Mouse (Mus musculus) stomach, embryonic 14.5 days (tissue): Measurements from ENCODE around the gene Fau. TPM values are rescaled to one million over a fixed set of nuclear protein-coding genes. Genes with fewer than 3 reads are reported as not detected.

ENCODE experiments used
- ATAC-seq: fragments of 200-750 bp; cut with Nextera tagmentation; 2 replicates; pipeline ENCODE4 v1.8.0; 2017; ENCODE audit warnings: low read depth, moderate TSS enrichment; ENCODE audit not compliant: insufficient number of reproducible peaks, insufficient read depth, low FRiP score
- H3K27ac ChIP-seq: fragments of 300-500 bp; sonication (generic); 2 replicates; pipeline ENCODE4 v1.5.1; 2014; ENCODE audit warnings: mild to moderate bottlenecking, low read length, moderate library complexity, mixed read lengths
- H3K27me3 ChIP-seq: fragments of 300-500 bp; sonication (generic); 2 replicates; pipeline ENCODE4 v1.6.1; 2014; ENCODE audit warnings: low read length, control low read depth, mixed read lengths; ENCODE audit not compliant: control insufficient read depth, insufficient read depth
- H3K36me3 ChIP-seq: fragments of 300-500 bp; sonication (generic); 2 replicates; pipeline ENCODE4 v1.6.1; 2014; ENCODE audit warnings: mild to moderate bottlenecking, control low read depth, low read length, moderate library complexity, mixed read lengths; ENCODE audit not compliant: control insufficient read depth, insufficient read depth
- H3K4me1 ChIP-seq: fragments of 300-500 bp; sonication (generic); 2 replicates; pipeline ENCODE4 v1.6.1; 2014; ENCODE audit warnings: low read length, control low read depth, mixed read lengths; ENCODE audit not compliant: control insufficient read depth, insufficient read depth
- H3K4me2 ChIP-seq: fragments of 300-500 bp; sonication (generic); replicated peaks from 2 replicates; pipeline ENCODE4 v1.6.1; 2014; ENCODE audit warnings: low read depth, low read length, control low read depth
- H3K4me3 ChIP-seq: fragments of 300-500 bp; sonication (generic); 2 replicates; pipeline ENCODE4 v1.5.1; 2014; ENCODE audit warnings: low read depth, low read length, control low read depth
- H3K9ac ChIP-seq: fragments of 300-500 bp; sonication (generic); replicated peaks from 2 replicates; pipeline ENCODE4 v1.6.1; 2014; ENCODE audit warnings: low read depth, mild to moderate bottlenecking, control low read depth, low read length, moderate library complexity, mixed read lengths
- H3K9me3 ChIP-seq: fragments of 300-500 bp; sonication (generic); 2 replicates; pipeline ENCODE4 v1.6.1; 2016; ENCODE audit warnings: low read depth, low read length, control low read depth; ENCODE audit not compliant: control insufficient read depth
- WGBS: fragments of 180-500 bp; shearing (Covaris S2); extraction: QIAGEN DNeasy Blood & Tissue Kit; methylation state at CpG from one replicate; pipeline ENCODE4 v1.1.7; 2014; 5-methylcytosine and 5-hydroxymethylcytosine counted together
- polyA plus RNA-seq: library from polyadenylated mRNA; unstranded; fragments of >200 nt; fragmentation: Nextera tagmentation; extraction: Ambion mirVana; gene quantifications from 2 replicates; pipeline ENCODE4 v1.2.1, GENCODE M21; 2014

The Fau gene
- polyA plus RNA-seq, 1 experiment from 2014 or later, result 945 TPM

DNA sequence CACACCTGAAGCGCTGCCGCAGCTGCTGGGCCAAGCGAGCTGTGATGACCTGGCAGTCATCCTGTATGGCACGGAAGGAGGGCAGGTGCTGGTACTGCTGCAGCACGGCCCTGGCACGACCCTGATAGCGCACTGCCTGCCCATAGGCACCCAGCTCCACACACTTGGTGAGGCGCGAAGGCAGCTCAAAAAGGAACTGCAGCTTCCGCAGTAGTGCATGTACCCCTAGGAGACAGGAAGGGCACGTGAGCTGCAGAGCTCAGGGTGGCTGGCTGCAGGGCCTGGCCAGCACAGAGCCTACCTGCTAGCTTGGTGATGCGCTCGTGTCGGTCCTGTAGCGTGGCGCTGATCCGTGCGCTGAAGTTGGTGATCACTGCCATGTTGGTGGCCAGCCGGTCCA is 13.6 kb downstream of the Fau start:
- no peak overlapping the region for H3K27ac ChIP-seq
- peaks cover 25% of the 10 kb centered on the region for H3K36me3 ChIP-seq
- no peak overlapping the region for H3K4me2 ChIP-seq
- H3K9ac ChIP-seq, result no peak overlapping the region
- no peak overlapping the region for H3K4me3 ChIP-seq
- no peak for ATAC-seq
- peaks cover 13% of the 10 kb centered on the region; the same call in 1 of the 2 replicates for H3K4me1 ChIP-seq
- no peaks in the 10 kb centered on the region for H3K9me3 ChIP-seq
- WGBS, result 92% methylated on average over 19 of the region's 19 CpGs
- no peaks in the 10 kb centered on the region for H3K27me3 ChIP-seq

DNA sequence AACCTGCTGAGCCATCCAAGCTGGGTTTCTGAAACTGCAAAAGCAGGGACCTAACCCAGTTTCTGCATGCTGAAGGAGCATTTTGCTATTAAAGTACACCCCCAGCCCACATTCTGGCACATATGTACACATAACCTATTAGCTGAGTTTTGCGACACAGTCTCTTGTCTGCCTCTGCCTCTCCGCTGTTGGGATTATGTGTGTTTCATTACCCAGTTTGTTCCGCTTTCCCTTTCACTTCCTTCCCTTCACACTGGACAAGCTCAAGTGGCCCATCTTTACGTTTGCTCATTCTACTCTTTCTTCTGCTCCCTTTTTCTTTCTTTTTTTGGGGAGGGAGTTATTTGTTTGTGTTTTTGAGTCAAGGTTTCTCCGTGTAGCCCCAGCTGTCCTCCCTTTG is 16.2 kb downstream of the Fau start:
- Histone ChIP-seq H3K27ac (no peak overlapping the region), H3K4me3 (no peak overlapping the region), H3K9me3 (no peaks in the 10 kb centered on the region), H3K9ac (no peak overlapping the region), H3K4me1 (peaks cover 7% of the 10 kb centered on the region; the same call in 1 of the 2 replicates), H3K4me2 (no peak overlapping the region), H3K36me3 (peaks cover 25% of the 10 kb centered on the region), H3K27me3 (no peaks in the 10 kb centered on the region)
- ATAC-seq, result no peak
- WGBS, result 93% methylated on average over 5 of the region's 5 CpGs

DNA sequence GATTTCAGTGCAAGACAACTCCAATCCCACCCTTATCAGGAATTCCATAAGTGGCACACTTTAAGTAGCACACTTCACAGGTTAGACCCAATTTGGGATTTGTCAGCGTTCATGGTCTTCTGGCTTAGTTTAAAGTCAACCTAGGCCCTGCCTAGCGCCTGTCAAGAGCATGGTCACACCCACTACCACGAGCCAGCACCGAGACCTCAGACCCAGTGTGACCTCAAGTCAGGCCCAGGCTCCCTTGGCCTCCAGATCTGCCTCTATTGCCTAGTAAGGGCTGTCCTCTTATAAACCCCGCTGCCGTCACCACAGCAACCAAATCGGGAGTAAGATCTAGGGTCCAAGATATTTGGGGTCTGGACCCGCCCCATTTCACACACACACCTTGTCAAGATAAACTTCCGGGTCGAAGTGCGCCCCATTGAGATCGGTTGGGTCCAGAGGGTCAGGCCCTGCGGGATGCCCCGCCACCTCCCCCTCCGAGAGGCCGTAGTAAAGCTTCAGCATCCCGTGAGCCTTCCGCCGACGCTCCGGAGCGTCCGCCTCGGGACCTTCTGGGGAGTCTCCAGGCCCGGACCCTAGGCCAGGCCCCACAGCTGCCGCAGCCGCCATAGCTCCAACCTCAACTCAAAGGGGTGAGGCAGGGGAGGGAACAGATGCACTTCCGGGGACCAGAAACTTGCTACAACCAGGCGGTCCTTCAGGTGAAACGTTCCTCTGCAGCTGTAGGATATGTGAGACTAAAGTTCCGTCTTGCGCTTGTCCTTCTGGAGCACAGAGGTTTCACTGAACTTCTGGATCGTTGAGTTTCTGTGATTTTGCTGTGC is 19.1 kb downstream of the Fau start, which contains the start of gene Vps51:
Vps51 (minus strand) TSS at position 668 of the 830 bp plus-strand sequence.
- Histone ChIP-seq H3K4me3 (peak within 1 kb of the TSS; percentile 79), H3K9me3 (no peaks in the 10 kb centered on the region), H3K36me3 (peaks cover 30% of the 10 kb centered on the region), H3K4me1 (peaks cover 7% of the 10 kb centered on the region; the same call in 1 of the 2 replicates), H3K27me3 (no peaks in the 10 kb centered on the region), H3K9ac (peak within 1 kb of the TSS; percentile 65), H3K4me2 (peak within 1 kb of the TSS; percentile 86), H3K27ac (peak within 1 kb of the TSS; percentile 85)
- 1% methylated on average over 33 of the region's 33 CpGs for WGBS
- peak; percentile 84 for ATAC-seq

DNA sequence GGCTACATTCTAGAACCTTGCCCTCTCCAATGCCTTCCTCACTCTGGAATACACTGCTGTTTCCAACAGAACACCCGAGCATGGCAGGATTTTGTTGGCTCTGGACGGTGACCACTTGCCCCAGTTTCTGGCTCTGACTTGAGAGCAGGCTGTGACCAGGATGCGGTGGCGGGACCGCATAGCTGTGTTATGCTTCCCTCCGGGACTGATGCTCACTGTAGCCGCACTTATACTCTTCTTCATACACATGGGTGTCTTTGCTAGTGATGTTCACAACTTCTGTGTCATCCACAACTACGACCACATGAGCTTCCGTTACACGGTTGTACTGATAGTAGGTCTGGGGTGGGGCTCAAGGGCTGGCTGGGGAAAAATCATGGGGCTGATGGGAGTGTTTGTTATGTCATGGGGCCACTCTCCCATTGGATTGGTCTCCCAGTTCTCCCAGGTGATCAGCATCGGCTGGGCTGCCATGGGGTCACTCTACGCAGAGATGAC is 22.4 kb downstream of the Fau start, which contains the start of gene Tmem262:
Tmem262 (plus strand) TSS at position 51 of the 498 bp plus-strand sequence.
- Histone ChIP-seq H3K36me3 (peaks cover 31% of the 10 kb centered on the region), H3K9ac (no peak within 1 kb of the TSS), H3K4me3 (no peak within 1 kb of the TSS), H3K27me3 (no peaks in the 10 kb centered on the region), H3K4me2 (no peak within 1 kb of the TSS), H3K4me1 (peaks cover 14% of the 10 kb centered on the region), H3K27ac (no peak within 1 kb of the TSS), H3K9me3 (no peaks in the 10 kb centered on the region)
- WGBS, result 89% methylated on average over 12 of the region's 12 CpGs
- ATAC-seq, result no peak

DNA sequence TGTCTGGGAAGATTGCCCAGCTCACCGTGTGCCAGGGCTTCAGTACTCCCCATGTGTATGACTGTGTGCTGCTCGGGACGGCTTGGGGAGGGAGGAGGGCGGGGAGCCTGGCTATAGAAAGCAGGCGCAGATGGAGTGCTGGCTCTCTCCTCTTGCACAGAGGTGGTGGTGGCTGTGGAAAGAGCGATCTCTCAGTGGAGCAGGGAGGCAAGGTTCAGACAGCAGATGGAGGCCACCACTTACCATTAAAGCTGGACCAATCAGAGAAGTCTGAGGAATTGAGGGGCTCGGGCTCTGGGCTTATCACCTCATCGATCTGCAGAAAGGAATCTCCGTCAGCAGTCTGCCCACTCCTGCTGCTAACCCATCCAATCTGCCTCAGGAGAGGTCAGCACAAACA is 24.5 kb downstream of the Fau start, which contains the start of gene Gm28374:
Gm28374 (minus strand) TSS at position 101 of the 400 bp plus-strand sequence.
- peaks cover 11% of the 10 kb centered on the region for H3K4me1 ChIP-seq
- peaks cover 34% of the 10 kb centered on the region for H3K36me3 ChIP-seq
- H3K9ac ChIP-seq, result no peak within 1 kb of the TSS
- H3K4me2 ChIP-seq, result no peak within 1 kb of the TSS
- no peaks in the 10 kb centered on the region for H3K9me3 ChIP-seq
- WGBS, result 89% methylated on average over 9 of the region's 9 CpGs
- H3K27ac ChIP-seq, result no peak within 1 kb of the TSS
- H3K27me3 ChIP-seq, result no peaks in the 10 kb centered on the region
- no peak for ATAC-seq
- no peak within 1 kb of the TSS for H3K4me3 ChIP-seq

DNA sequence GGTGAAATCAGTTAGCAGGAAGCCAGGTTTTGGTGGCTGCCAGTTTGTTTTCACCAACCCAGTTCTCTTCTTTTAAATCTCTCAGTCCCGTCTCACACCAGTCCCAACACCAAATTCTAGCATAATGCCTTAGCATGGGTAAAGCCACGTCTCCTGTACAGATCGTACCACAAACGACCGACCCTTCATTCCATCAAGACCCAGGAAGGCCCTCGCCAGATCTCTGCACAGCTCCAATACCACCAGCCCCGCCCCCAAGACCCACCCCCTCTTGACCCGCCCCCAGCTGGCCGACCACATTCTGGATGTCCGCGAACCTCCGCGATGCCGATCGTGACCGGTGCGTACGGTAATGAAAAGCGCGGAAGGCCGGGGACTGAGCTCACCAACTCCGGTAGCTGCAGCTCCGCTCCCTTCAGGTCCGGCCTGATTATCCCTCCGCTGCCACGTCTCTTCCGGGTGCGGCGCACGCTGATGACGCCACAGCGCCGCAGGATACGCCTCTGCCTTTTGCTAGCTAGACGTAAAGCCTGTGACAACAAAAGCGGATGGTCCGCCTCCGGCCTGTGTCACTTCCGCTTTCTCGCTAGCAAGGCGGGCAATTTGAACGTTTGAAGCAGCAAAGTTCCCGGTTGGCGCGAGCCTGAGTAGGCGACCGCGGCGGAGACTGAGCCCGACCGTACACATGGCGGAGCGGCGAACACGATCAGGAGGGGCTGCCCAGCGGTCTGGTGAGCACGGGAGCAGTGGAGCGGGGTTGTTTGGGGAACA is 27.0 kb downstream of the Fau start, which contains the start of the genes Zfpl1 and Cdca5:
Zfpl1 (minus strand) TSS at position 479 of the 771 bp plus-strand sequence.
Cdca5 (plus strand) TSS at position 506 of the 771 bp plus-strand sequence.
- Histone ChIP-seq H3K4me1 (peaks cover 11% of the 10 kb centered on the region), H3K36me3 (peaks cover 34% of the 10 kb centered on the region), H3K27me3 (no peaks in the 10 kb centered on the region), H3K27ac (peak within 1 kb of the TSS; percentile 44; the same call in 1 of the 2 replicates), H3K4me2 (peak within 1 kb of the TSS; percentile 97), H3K4me3 (peak within 1 kb of the TSS; percentile 60), H3K9ac (peak within 1 kb of the TSS; percentile 64), H3K9me3 (no peaks in the 10 kb centered on the region)
- ATAC-seq, result peak; percentile 89
- under 1% methylated on average over 58 of the region's 58 CpGs for WGBS

DNA sequence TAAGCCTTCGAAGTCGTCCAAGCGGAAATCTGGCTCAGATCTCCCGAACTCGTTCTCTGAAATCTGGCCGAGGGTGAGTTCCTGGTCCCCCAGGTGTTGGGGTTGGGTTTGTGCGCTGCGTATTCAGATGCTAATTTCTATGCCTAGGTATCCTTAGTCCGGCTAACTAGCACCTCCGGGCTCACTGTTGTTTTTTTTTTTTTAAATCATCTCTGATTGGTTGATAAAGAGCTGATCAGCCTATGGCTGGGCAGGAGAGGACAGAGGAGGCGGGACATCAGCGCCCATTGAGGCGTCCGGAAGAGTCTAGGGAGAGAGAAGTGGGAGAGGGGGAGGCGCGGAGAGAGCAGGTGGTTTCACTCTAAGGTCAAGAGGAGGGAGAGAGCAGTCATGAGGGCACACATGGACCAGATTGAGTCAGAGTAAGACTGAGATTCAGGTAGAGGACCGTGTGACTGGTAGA is 27.8 kb downstream of the Fau start:
- H3K9me3 ChIP-seq, result no peaks in the 10 kb centered on the region
- peaks cover 11% of the 10 kb centered on the region for H3K4me1 ChIP-seq
- no peak overlapping the region; the same call in 1 of the 2 replicates for H3K9ac ChIP-seq
- peaks cover 36% of the 10 kb centered on the region for H3K36me3 ChIP-seq
- H3K4me2 ChIP-seq, result peak overlapping the region; percentile 54
- H3K27ac ChIP-seq, result peak overlapping the region; percentile 34; the same call in 1 of the 2 replicates
- WGBS, result under 1% methylated on average over 17 of the region's 17 CpGs
- H3K4me3 ChIP-seq, result peak overlapping the region; percentile 60
- ATAC-seq, result peak; percentile 79; the same call in 1 of the 2 replicates
- no peaks in the 10 kb centered on the region for H3K27me3 ChIP-seq

DNA sequence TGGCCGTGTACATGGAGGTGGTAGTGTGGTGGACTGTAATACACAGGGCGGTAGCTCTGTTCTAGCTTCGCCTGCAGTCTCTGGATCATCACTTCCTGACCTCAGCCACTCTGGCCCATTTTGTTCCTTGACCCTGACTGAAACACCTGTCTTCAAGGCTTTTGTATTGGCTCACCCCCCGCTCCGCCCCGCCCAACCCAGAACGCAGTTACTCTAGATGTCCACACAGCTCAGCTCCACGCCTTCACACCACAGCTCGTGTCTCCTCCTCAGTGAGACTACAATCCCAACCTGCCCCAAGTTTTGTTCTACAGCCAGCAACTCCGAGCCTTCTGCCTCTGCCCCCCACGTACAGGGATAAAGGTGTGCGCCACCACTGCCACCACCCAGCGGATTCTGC is 31.2 kb downstream of the Fau start:
- peaks cover 7% of the 10 kb centered on the region for H3K4me1 ChIP-seq
- H3K9me3 ChIP-seq, result no peaks in the 10 kb centered on the region
- no peak overlapping the region for H3K4me2 ChIP-seq
- no peak for ATAC-seq
- 92% methylated on average over 13 of the region's 13 CpGs for WGBS
- peaks cover 35% of the 10 kb centered on the region for H3K36me3 ChIP-seq
- H3K27ac ChIP-seq, result no peak overlapping the region
- H3K9ac ChIP-seq, result no peak overlapping the region
- H3K4me3 ChIP-seq, result no peak overlapping the region
- H3K27me3 ChIP-seq, result no peaks in the 10 kb centered on the region
